Mouse (Mus musculus): ENCODE results near the gene Gm13941. TPM values are rescaled to one million over a fixed set of nuclear protein-coding genes. Genes with fewer than 3 reads are reported as not detected.

The Gm13941 gene
- polyA plus RNA-seq (2015; fragmentation: Nextera tagmentation; extraction: Ambion mirVana), result not detected in 2 replicates

DNA sequence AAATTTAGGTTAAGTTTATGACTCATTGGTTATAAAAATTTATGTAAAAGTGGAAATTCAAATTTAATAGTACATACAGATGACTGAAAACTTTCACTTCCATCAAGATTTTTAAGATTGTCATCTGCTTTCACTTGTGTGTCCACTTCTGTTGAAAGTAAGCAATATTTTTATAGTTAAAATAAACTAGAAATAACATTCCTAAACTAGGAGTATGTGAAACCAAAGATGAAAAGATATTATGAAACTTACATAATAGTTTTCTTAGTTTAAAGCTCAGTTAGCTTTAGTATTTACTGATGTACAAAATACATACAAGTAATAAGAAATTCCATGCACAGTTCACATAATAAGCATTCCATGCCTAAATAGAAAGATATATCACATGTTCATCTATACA is at the start of gene Gm13941:
TSS of gene Gm13941 (minus strand) at position 101 of the 400 bp plus-strand sequence.
- Histone ChIP-seq H3K27ac (no peak within 1 kb of the TSS), H3K4me1 (no peaks in the 10 kb centered on the region), H3K9me3 (no peaks in the 10 kb centered on the region), H3K27me3 (replicated peaks) (no peaks in the 10 kb centered on the region), H3K9ac (no peak within 1 kb of the TSS), H3K4me3 (no peak within 1 kb of the TSS), H3K36me3 (replicated peaks) (no peaks in the 10 kb centered on the region), H3K4me2 (no peak within 1 kb of the TSS)
- no peak for ATAC-seq (replicated peaks)

DNA sequence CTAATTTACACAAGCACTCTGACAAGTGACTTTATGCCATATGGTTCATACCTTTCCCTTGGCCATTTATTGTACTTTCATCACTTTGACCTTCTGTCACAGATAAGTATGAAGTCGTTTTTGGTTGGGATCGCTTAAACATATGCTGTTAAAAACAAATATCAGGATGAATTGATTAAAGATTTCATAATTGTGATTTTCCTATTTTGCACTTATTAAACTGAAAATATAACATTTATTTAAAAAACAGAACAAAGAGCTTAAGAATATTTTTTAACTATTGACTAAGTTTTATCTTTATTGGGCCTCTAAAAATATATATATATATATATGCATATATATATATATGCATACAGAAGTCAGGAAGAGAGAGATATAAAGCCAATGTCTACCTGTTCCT is 47.1 kb upstream of the Gm13941 start, which contains the start of gene Gm15130:
TSS of gene Gm15130 (minus strand) at position 101 of the 400 bp plus-strand sequence.
- WGBS, result 83% methylated on average over 2 of the region's 2 CpGs
- Histone ChIP-seq H3K36me3 (replicated peaks) (no peaks in the 10 kb centered on the region), H3K9ac (no peak within 1 kb of the TSS), H3K27ac (no peak within 1 kb of the TSS), H3K4me3 (no peak within 1 kb of the TSS), H3K9me3 (no peaks in the 10 kb centered on the region), H3K27me3 (replicated peaks) (no peaks in the 10 kb centered on the region), H3K4me1 (no peaks in the 10 kb centered on the region), H3K4me2 (no peak within 1 kb of the TSS)
- no peak for ATAC-seq (replicated peaks)

DNA sequence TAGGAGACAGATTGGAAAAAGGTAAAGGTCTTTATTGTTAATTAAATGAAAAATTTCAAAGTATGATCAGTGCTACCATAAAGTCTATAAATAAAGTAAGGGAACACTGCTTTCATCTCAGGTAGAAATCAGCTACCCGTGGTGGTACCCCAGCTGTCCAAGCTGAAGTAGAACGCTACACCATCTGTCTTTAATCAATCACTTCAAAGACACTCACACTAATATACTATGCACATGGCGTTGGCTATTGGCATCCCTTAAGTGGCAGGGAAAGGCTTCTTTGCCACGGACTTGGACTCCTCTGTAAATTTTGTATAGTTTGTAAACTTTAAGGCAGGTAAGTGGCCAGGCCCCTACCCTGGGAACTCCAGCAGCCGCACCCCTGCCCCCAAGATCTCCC is 30.0 kb upstream of the Gm13941 start:
- Histone ChIP-seq H3K4me3 (no peak overlapping the region), H3K4me1 (no peaks in the 10 kb centered on the region), H3K9ac (no peak overlapping the region), H3K27me3 (replicated peaks) (no peaks in the 10 kb centered on the region), H3K27ac (no peak overlapping the region), H3K36me3 (replicated peaks) (no peaks in the 10 kb centered on the region), H3K9me3 (no peaks in the 10 kb centered on the region), H3K4me2 (no peak overlapping the region)
- ATAC-seq (replicated peaks), result no peak
- WGBS, result 75% methylated on average over 5 of the region's 5 CpGs

DNA sequence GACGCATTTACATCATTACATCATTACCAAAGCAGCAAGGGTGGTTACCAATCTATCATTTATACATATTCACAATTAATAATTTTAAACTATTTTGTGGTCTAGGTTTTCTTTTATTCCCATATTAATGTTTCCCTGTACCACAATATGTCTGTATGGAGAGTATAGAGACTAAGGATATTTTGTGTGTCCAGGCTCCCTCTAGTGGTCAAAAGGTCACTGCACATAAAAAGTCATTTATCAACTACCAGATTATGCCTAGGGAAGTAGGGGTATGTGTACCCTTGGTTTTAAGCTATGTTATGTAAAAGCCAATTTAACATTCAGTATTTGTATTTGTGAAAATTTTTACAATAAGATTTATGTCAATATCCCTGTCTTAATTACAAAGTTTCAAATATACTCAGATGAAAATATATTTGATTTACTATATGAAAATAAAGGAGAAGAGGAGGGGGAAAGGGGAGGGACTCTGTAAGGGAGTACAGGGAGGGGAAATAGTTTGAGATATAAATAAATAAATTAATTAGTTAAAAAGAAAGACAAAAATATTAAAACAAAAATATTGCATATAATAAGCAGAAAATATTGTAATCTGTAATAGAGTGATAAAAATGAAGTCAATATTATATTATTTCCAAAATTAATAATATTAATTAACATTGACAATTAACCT is 47.1 kb downstream of the Gm13941 start:
- Histone ChIP-seq H3K9ac (no peak overlapping the region), H3K27me3 (replicated peaks) (no peaks in the 10 kb centered on the region), H3K9me3 (no peaks in the 10 kb centered on the region), H3K36me3 (replicated peaks) (no peaks in the 10 kb centered on the region), H3K4me2 (no peak overlapping the region), H3K4me1 (no peaks in the 10 kb centered on the region), H3K4me3 (no peak overlapping the region), H3K27ac (no peak overlapping the region)
- WGBS, result 100% methylated on average over 1 of the region's 1 CpGs
- peak; percentile 93 for ATAC-seq (replicated peaks)

Other genes with a start within 250 kb of the Gm13941 start
- 0.68 and 1.2 TPM in 2 replicates for gene Ano3, start 155.1 kb downstream of the Gm13941 start, polyA plus RNA-seq (2015; fragmentation: Nextera tagmentation; extraction: Ambion mirVana)
- not detected in 2 replicates for gene Gm15130, start 47.0 kb upstream of the Gm13941 start, polyA plus RNA-seq (2015; fragmentation: Nextera tagmentation; extraction: Ambion mirVana)
- gene 4930430A15Rik, start 123.6 kb upstream of the Gm13941 start, polyA plus RNA-seq (2015; fragmentation: Nextera tagmentation; extraction: Ambion mirVana), result not detected in 2 replicates
- not detected in 2 replicates for gene Olfr1275, start 129.3 kb upstream of the Gm13941 start, polyA plus RNA-seq (2015; fragmentation: Nextera tagmentation; extraction: Ambion mirVana)
- not detected in 2 replicates for gene Olfr1276, start 148.5 kb upstream of the Gm13941 start, polyA plus RNA-seq (2015; fragmentation: Nextera tagmentation; extraction: Ambion mirVana)
- gene Olfr1277, start 168.1 kb upstream of the Gm13941 start, polyA plus RNA-seq (2015; fragmentation: Nextera tagmentation; extraction: Ambion mirVana), result not detected in 2 replicates
- gene Olfr1278, start 184.2 kb upstream of the Gm13941 start, polyA plus RNA-seq (2015; fragmentation: Nextera tagmentation; extraction: Ambion mirVana), result not detected in 2 replicates
- gene Olfr1279, start 194.7 kb upstream of the Gm13941 start, polyA plus RNA-seq (2015; fragmentation: Nextera tagmentation; extraction: Ambion mirVana), result not detected in 2 replicates
- not detected in 2 replicates for gene Olfr1280, start 208.0 kb upstream of the Gm13941 start, polyA plus RNA-seq (2015; fragmentation: Nextera tagmentation; extraction: Ambion mirVana)
- not detected in 2 replicates for gene Olfr1281, start 220.5 kb upstream of the Gm13941 start, polyA plus RNA-seq (2015; fragmentation: Nextera tagmentation; extraction: Ambion mirVana)
- gene Olfr1282, start 230.1 kb upstream of the Gm13941 start, polyA plus RNA-seq (2015; fragmentation: Nextera tagmentation; extraction: Ambion mirVana), result not detected in 2 replicates